Mouse (Mus musculus) small intestine, adult 2 months (tissue): ENCODE data around the gene Rnf17. TPM values are rescaled to one million over a fixed set of nuclear protein-coding genes. Genes with fewer than 3 reads are reported as not detected.

Experiments used
- H3K27ac ChIP-seq: fragments of 200-500 bp; 2 replicates; pipeline ENCODE4 v1.5.1; 2012; ENCODE audit warnings: low read depth, low read length, control low read depth, inconsistent platforms; ENCODE audit not compliant: insufficient read depth
- H3K27me3 ChIP-seq: fragments of 200-500 bp; 2 replicates; pipeline ENCODE4 v1.6.1; 2012; ENCODE audit warnings: mild to moderate bottlenecking, moderate library complexity, low read length, inconsistent platforms; ENCODE audit not compliant: control insufficient read depth, insufficient read depth
- H3K36me3 ChIP-seq: fragments of 200-500 bp; 2 replicates; pipeline ENCODE4 v1.6.1; 2012; ENCODE audit warnings: mild to moderate bottlenecking, low read length, control low read depth, inconsistent platforms; ENCODE audit not compliant: control insufficient read depth, insufficient read depth
- H3K4me1 ChIP-seq: fragments of 200-500 bp; 2 replicates; pipeline ENCODE4 v1.6.1; 2012; ENCODE audit warnings: low read length, inconsistent platforms, mixed read lengths; ENCODE audit not compliant: control insufficient read depth, insufficient read depth, insufficient read length
- H3K4me3 ChIP-seq: fragments of 200-500 bp; 2 replicates; pipeline ENCODE4 v1.5.1; 2012; ENCODE audit warnings: low read depth, mild to moderate bottlenecking, control low read depth, inconsistent platforms, low read length, moderate library complexity
- CTCF ChIP-seq: fragments of 200-500 bp; IDR thresholded peaks from 2 replicates; pipeline ENCODE4 v1.5.1; 2012; ENCODE audit warnings: low read depth, mild to moderate bottlenecking, control low read depth, inconsistent platforms, low read length, moderate library complexity, mixed read lengths; ENCODE audit not compliant: insufficient replicate concordance, insufficient read length; ENCODE audit errors: extremely low read depth
- POLR2A ChIP-seq: fragments of 200-500 bp; IDR thresholded peaks from 2 replicates; pipeline ENCODE4 v1.6.1; 2012; ENCODE audit warnings: low read depth, mild to moderate bottlenecking, control low read depth, inconsistent platforms, low read length, moderate library complexity
- WGBS: fragments of 180-500 bp; shearing (Covaris S2); methylation state at CpG from one replicate; pipeline ENCODE4 v1.1.7; 2018; 5-methylcytosine and 5-hydroxymethylcytosine counted together
- polyA plus RNA-seq: library from polyadenylated mRNA; depleted of rRNA; stranded (reverse); fragments of >200 nt; gene quantifications from 2 replicates; pipeline ENCODE4 v1.2.3, GENCODE M21; 2012

Rnf17 gene
- polyA plus RNA-seq, 1 experiment = not detected

DNA sequence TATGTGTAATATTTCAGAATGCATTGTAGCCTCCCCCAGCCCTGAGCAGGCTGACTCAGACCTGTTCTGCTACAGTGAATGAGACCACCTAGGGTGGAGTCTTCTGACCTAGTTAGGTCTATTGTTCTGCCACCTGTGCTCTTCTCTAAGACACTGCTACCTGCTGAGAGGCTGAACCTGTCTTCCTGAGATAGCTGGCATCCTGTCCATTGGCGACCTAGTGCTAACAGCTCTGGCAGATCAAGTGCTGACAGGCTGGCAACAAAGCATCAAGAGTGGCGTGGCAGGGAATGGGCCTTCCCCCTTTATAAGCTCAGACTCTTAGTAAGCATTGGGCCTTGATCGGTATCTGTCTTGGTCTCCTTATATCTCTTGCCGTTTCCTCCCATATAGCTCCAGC, 148.6 kb downstream of the Rnf17 start:
- TF ChIP-seq CTCF (no peak), POLR2A (no peak)
- WGBS = 94% methylated on average over 4 of the region's 4 CpGs
- peaks cover 5% of the 10 kb centered on the region for H3K36me3 ChIP-seq

DNA sequence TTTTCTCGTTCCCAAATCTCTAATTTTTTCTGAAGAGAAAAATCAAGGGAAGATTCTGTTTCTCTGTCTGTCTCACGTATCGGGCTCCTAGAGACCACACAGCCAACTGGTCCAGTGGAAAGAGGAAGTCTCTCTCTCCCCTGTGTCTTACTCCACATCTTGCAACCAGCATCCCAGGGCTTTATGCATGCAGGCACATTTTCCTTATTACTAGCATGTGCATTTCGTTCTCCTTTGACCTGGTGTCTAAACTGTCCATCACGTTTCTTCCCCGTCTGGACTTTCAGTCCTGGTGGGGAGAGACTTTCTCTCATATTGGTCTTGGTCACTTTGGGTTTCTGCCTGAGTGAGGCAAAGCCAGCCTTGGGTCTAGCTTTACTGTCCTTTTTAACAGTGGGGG, 150.5 kb downstream of the Rnf17 start:
- Histone ChIP-seq H3K4me1 (no peaks in the 10 kb centered on the region), H3K4me3 (no peak overlapping the region), H3K36me3 (peaks cover 8% of the 10 kb centered on the region), H3K27me3 (no peaks in the 10 kb centered on the region), H3K27ac (no peak overlapping the region)
- 94% methylated on average over 6 of the region's 6 CpGs for WGBS
- TF ChIP-seq CTCF (no peak), POLR2A (no peak)

More for the DNA sequence above, 148.6 kb downstream of the Rnf17 start:
- Histone ChIP-seq H3K4me3 (no peak overlapping the region), H3K27me3 (no peaks in the 10 kb centered on the region), H3K4me1 (no peaks in the 10 kb centered on the region), H3K27ac (no peak overlapping the region)

DNA sequence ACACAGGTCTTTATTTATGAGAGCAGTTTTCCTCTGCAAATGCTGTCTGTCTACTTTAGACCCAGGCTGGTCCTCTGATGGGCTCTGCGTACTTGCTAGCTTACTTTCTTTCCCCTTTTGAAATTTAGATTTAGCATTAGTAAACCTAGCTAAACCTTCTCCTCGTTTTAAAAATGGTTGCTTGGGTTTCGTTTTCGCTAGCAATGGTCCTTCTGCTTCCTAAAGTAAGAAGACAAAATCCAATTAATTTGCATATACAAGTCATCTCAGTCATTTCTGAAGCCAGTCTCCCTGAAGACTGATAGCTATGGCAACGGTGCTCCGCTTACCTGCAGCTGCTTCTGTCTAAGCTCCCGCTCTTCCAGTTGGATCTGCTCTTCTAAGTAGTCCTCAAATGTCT, 150.9 kb downstream of the Rnf17 start:
- Histone ChIP-seq H3K36me3 (peaks cover 11% of the 10 kb centered on the region), H3K4me3 (no peak overlapping the region), H3K27me3 (no peaks in the 10 kb centered on the region), H3K4me1 (no peaks in the 10 kb centered on the region), H3K27ac (no peak overlapping the region)
- 92% methylated on average over 7 of the region's 7 CpGs for WGBS
- TF ChIP-seq CTCF = no peak
- TF ChIP-seq POLR2A = no peak

DNA sequence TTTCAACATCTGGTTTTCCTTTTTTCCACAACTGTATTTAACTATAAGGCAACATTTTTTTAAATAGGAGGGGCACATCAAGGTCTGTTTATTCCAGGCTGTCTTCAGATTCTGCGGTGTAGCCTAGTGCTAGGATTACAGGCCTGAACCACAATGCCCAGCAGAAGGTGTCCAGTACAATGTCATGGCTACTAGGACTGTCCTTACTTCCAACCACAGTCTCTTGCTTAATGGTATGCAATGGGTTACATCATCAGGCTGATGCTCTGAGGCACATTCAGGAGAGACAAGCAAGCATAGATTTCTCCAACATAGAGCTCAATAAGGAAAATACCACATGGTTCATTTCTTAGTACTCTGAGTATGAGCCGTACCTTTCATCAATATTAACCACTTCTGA, 152.3 kb downstream of the Rnf17 start:
- no peak overlapping the region for H3K27ac ChIP-seq
- H3K27me3 ChIP-seq = no peaks in the 10 kb centered on the region
- H3K4me1 ChIP-seq = no peaks in the 10 kb centered on the region
- TF ChIP-seq POLR2A = no peak
- TF ChIP-seq CTCF = no peak
- no peak overlapping the region for H3K4me3 ChIP-seq
- peaks cover 13% of the 10 kb centered on the region for H3K36me3 ChIP-seq
- 96% methylated on average over 2 of the region's 2 CpGs for WGBS

DNA sequence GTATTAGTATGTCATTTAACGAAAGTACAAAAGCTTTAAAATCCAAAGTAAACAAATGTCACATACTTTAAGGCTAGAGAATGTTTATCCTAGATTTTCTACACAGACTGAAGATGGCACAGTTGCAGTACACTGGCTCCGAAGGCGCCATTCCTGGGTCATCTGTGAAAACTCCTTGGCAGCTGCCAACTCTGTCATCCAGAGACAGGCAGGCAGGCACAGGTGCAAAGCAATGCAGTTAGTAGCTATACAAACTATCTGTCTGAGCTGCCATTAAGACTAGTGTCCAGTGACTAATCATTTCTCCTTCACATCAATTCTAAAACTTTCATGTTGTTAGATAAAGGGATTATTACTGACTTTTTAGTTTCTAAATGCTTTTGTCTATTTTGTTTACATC, 156.8 kb downstream of the Rnf17 start:
- Histone ChIP-seq H3K4me1 (no peaks in the 10 kb centered on the region), H3K36me3 (peaks cover 20% of the 10 kb centered on the region), H3K27me3 (no peaks in the 10 kb centered on the region), H3K27ac (no peak overlapping the region), H3K4me3 (no peak overlapping the region)
- WGBS = 91% methylated on average over 3 of the region's 3 CpGs
- TF ChIP-seq POLR2A (no peak), CTCF (no peak)

DNA sequence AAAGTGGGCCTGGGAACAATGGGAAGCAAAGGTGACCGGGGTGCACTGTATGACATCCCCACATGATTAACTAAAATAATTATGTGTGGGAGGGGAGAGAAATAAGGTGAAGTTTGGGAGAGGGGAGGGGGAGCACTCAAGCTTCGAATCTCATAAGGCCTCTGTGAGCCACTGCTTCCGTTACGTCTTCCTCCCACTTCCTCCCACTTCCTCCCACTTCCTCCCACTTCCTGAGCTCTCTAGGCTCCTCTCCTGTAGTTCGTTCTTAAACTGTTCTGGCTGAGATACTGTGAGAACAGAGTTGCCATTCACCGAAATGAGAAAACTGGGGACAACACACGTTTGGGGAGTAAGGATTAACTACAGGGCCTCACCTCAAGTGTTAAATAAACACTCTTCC, 165.1 kb downstream of the Rnf17 start:
- TF ChIP-seq CTCF (no peak), POLR2A (no peak)
- 79% methylated on average over 7 of the region's 7 CpGs for WGBS
- no peaks in the 10 kb centered on the region for H3K4me1 ChIP-seq
- H3K4me3 ChIP-seq = no peak overlapping the region
- H3K36me3 ChIP-seq = peaks cover 13% of the 10 kb centered on the region; the same call in 1 of the 2 replicates
- no peaks in the 10 kb centered on the region for H3K27me3 ChIP-seq
- H3K27ac ChIP-seq = no peak overlapping the region

DNA sequence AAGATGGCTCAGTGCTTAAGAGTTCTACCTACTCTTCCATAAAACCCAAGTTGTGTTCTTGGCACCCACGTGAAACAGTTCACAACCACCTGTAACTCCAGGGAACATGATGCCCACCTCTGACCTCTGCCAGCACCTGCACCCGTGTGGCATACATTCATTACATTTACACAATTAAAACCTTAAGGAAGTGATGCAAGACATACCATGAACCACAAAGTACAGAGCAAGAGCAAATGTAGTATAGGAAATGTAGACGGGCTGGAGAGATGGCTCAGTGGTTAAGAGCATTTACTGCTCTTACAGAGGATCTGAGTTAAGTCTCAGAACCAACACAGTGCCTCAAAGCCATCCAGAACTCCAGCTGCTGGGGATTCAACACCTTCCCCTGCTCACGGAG, 166.7 kb downstream of the Rnf17 start:
- Histone ChIP-seq H3K36me3 (peaks cover 2% of the 10 kb centered on the region; the same call in 1 of the 2 replicates), H3K27ac (no peak overlapping the region), H3K27me3 (no peaks in the 10 kb centered on the region), H3K4me3 (no peak overlapping the region), H3K4me1 (no peaks in the 10 kb centered on the region)
- TF ChIP-seq POLR2A = no peak
- no peak for TF ChIP-seq CTCF
- WGBS = 75% methylated on average over 4 of the region's 4 CpGs
